Mouse (Mus musculus): ENCODE measurements around the gene Mindy1.
A peak's percentile ranks its signal among the peaks of the same experiment; 100 is the strongest.

Mindy1 gene

DNA sequence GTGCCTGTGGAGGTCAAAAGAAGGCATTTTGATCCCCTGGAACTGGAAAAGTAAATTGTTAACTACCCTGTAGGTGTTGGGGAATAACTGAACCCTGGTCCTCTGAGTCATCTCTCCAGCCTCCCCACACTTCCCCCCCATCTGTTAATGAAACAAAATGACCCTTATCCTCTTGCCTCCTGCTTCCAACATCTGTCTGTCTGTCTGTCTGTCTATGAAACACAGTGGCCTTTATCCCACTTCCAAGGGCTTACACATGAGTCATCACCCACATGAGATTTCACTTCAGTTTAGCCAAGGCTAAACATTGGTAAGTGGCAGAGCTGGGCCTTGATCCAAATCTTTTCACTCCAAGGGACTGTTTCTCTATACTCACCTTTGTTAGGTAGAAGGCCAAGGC is 13.3 kb upstream of the Mindy1 start:
- no peak for DNase-seq (ENCODE audit: low read depth, low spot score)

DNA sequence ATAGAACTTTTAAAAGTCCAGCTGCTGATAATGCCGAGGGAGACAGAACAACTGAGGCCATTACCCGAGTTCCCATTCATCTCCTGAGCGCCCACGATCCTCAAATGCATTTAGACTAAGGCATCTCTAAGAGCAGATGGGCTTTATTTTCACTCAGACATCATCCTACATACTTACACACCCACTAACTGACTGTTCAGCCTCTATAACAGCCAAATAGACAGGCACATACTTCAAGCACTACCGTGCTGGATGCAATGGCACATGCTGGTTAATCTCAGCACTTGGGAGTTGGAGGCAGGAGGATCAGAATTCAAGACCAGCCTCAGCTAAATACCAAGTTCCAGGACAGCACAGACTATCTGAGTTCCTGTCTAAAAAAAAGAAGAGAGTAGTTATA is 11.4 kb upstream of the Mindy1 start:
- no peak for DNase-seq (ENCODE audit: low read depth, low spot score)

DNA sequence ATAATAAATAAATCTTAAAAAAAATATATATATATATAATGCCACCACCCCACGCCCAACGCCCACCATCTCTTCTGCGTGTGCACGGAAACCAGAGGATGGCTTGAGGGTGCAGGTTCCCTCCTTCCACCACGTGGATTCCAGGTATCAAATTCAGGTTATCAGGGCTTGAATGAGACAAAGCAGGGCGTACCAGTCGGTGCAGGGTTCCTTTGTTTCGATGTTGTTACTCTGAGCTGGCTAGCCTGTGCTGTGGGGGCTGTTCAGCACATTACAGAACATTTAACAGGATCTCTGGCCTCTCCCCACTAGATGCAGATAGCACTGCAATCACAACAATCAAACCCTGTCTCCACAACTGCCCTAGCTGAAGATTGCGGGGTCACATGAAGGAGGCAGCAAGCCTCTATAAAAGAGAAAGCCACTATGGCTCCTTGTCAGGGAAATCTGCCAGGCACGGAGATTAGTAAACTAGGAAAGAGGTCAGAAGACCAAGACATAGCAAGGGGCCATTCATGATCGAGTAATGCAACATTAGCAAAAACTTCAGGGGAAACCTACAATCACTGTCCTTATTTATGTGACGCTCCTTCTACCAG is 10.3 kb upstream of the Mindy1 start:
- DNase-seq (ENCODE audit: low read depth, low spot score) = peak; percentile 97

DNA sequence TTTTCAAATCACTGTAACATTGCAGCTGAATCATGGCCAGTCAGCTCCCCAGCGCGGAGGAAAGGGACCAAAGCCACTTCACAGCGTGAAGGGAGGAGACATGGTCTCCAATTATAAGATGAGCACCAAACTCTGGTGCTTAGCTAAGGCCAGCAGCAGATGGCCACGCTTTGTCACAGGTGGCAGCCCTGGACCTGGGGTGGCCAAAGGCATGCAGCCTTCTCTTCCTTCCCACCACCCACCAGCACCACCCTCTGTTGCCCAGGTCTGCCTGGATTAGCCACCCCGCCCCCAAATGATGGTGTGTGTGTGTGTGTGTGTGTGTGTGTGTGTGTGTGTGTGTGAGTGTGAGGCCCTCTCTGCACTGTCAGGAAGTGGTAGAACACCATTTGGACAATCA is 7.7 kb upstream of the Mindy1 start:
- no peak for DNase-seq (ENCODE audit: low read depth, low spot score)

DNA sequence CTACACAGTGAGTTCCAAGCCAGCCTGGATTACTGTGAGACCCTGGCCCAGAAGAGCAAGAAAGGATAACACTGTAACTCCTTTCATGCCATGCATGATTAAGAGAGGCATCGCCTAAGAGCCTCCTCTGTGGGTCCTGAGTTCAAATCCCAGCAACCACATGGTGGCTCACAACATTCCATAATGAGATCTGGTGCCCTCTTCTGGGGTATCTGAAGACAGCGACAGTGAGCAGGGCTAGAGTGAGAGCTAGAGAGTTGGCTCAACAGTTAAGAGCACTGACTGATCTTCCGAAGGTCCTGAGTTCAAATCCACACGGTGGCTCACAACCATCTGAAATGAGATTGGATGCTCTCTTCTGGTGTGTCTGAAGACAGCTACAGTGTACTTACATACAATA is 6.7 kb upstream of the Mindy1 start:
- DNase-seq (ENCODE audit: low read depth, low spot score) = peak; percentile 34

DNA sequence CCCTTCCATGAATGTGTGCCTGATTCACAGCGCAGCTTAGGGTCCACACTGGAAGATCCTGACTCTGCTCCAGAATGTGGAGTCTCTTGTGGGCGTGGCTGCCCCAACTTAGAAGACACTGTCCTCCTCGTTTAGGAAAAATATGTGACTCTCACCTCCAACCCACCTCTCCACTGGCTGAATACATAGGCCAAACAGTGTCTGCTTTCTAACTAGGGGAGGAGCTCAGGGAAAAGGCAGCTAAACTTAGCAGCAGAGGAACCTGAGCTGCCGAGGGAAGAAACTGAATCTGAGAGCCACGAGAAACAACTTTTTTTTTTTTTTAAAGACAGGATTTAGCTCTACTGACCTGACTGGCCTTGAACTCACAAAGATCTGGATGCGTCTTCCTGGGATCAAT is 6.0 kb upstream of the Mindy1 start:
- DNase-seq (ENCODE audit: low read depth, low spot score) = peak; percentile 32

DNA sequence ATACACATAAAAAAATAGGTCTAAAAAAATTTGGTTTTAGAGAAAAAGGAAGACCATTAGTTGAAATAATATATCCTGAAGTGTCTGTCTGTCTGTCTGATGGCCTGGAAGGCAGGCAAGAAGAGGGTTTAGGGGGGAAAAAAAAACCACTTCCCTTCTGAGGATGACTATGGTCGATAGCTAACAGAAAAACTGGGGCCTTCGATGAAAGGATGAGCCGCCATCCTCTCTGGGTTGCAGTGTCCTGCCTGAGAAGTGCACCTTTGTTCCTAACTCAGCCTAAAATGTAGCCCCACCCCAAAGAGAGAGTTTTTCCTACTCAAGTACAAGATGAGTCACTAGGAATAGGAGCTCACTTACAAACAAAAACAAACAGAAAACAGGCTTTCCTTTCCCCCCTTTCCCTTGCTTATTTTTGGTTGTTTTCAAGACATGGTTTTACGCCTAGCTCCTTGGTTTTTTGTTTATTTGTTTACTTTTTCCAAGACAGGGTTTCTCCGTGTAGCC is 4.7 kb upstream of the Mindy1 start:
- DNase-seq (ENCODE audit: low read depth, low spot score) = peak; percentile 50

DNA sequence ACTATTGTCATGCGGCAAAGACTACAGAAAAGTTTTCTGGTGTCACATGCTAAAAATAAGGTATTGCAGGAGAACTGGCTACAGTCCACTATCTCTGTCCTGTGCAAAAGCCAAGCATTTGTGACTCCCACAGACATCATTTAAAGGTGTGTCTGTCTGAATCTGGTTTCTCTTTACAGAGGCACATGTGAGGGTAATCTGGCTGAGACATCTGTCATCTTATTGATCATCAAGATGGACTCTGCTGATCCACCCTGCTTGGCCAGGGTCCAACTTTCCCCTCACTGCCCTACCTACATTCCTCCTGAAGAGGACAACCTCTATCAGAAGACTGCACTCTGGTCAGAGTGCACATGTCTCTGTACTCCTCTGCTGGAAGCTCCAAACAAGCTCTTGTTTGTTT is 4.0 kb upstream of the Mindy1 start:
- peak; percentile 72 for DNase-seq (ENCODE audit: low read depth, low spot score)

DNA sequence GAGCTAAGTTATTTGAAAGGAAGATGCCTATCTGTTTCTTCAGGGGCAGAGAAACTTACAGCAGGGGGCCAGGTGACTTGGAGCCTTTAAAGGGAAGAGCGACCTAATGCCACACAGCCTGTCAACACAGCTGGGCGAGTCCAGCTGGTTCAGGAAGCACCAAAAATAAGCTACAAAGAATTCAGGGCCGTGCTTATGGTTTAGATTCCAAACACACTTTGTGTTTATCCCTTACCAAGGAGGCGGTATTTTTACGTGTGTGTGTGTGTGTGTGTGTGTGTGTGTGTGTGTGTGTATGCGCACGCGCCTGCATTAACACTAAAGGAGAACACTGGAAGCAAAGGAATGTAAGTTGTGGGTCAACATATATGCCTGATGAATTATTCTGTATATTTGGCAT is 398 bp upstream of the Mindy1 start:
- no peak for DNase-seq (ENCODE audit: low read depth, low spot score)

DNA sequence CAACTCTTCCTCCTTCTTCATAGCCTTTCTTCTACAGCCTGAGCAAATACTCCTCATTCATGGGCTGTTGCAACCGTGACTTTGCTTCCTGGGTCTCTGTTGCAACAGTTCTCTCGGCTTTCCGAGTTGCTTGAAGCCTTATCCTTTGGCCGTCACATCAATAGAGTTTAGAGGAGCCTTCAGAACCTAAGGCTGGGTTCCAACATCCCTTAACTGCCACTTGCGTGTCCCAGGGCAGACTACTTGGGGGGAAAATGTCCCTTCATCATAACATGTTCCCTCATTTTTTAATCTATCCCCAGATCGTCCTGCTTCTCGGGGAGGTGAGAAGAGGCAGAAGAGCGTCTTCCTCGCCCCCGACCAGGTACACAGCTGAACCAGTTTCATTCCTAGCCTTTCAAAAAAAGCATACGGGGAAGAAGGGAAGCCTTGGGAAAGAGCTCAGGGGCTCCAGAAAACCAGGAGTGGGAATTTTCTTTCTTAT is 1.3 kb downstream of the Mindy1 start:
- no peak for DNase-seq (ENCODE audit: low read depth, low spot score)

DNA sequence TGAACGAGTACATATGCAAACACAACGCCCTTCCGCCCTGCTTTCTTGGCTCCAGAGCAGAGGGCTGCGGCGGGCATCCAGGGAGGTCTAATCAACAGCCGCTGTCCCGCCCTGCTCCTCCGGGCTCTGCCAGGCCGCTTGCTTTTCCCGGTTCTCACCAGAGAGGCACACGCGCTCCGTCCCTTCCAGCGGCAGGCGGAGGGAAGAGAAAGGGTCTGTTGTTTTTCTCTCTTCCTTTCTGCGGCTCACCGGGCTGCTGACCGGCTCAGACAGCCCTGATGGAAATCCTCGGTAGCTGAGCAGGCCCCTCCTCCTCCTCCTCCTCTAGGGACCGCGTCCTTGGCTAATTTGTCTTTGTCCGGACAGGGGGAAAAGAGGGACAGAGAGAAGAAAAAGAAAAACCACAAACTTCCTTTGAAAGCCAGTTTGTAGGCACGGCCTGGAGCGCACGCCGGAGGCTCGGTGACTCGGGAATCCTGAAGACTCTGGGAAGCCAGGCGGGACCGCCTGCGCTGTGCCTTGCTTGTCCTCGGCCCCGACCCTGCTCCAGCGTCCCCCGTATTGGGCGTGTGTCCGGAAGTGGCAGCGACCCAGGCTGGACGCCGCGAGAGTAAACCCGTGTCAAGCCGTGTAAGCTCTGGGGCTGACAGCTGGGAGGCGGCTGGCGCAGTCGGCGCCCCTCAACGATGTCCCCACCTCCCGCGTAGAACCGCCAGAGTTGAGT is 1.9 kb downstream of the Mindy1 start:
- peak; percentile 89 for DNase-seq (ENCODE audit: low read depth, low spot score)

DNA sequence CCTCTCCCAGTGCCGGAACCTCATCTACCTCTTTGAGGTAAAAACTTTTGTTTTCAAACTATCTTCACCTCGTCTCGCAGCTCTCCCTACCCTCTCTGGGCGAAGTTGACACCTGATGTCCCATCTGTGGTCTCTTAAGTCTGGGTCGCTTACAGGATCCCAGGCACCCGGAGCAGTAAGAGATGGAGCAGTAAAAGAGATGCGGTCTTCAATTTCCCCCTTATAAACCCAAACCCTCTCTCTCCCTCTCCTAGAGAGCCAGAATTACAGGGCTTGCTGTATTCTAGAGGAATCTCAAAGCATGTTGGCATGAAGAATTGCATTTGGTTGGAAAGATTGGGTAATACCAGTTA is 2.4 kb downstream of the Mindy1 start:
- DNase-seq (ENCODE audit: low read depth, low spot score) = no peak

DNA sequence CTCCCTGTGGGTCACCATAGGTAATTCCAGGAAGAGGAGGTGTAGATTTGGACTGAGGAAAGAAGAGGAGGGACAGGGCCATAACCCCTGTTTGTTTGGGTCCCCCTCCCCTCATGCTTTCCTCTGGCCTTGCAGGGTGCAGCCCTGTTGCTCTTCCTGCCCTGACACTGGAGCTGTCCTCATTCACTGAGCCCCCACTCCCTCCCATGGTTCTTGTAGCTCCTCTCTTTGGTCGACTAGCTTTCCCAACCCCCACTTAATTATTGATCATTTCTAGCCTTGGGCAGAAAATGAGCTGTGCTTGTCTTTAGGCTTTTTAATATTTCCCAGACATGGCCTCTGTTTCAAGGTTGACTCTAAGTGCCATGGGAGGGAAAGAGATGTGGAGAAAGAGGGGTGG is 2.9 kb downstream of the Mindy1 start:
- no peak for DNase-seq (ENCODE audit: low read depth, low spot score)

DNA sequence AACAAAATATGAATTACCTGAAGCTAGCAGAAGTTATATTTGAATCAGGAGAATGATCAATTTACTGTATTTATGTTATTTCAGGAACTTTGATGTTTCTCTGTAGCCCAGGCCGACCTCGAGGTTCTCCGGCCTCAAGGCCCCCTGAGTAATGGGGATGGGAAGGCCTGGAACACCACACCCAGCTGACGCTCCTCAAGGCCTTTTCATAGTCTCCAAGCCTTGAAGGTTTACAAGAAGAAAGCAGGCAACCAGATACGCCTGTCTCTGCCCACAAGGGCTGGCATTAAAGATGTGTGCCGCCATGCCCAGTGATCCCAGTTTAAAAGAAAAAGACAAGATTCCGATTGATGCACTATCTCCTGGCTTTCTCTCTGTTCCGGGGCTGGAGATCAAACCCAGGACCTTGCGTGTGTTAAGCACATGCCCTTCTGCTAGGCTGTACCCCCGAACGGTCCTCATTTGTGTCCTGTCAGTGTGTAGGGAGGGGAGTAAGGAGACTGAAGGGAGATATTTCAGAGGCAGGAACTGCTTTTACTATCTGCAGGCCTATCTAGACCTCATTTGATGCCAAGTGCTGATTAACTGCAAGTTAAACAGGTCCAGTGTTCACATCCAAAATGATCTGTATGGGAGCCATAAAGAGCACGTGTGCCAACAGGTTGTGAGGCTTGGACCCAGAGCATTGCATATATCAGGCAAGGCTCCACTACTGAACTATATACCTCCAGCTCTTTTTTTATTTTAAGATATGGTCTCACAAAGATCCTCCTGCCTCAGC is 3.5 kb downstream of the Mindy1 start:
- DNase-seq (ENCODE audit: low read depth, low spot score) = no peak

DNA sequence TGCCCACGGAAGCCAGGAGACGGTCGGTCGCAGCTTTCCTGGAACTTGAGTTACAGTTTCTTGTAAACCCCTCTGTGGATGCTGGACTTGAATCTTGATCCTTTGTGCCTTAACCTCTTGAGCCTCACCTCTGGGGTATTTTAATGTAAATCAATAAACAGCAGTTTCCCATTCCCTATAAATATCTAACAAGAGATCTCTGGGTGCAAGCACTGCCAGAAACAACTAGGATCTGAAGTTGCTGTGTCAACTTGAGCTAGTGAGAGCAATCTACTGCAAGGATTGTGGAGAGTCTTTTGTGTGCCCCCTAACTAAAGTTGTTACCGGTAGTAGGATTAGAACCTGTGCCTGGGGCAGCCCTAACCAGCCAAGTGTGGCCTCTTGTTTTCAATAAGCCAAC is 4.2 kb downstream of the Mindy1 start:
- no peak for DNase-seq (ENCODE audit: low read depth, low spot score)

DNA sequence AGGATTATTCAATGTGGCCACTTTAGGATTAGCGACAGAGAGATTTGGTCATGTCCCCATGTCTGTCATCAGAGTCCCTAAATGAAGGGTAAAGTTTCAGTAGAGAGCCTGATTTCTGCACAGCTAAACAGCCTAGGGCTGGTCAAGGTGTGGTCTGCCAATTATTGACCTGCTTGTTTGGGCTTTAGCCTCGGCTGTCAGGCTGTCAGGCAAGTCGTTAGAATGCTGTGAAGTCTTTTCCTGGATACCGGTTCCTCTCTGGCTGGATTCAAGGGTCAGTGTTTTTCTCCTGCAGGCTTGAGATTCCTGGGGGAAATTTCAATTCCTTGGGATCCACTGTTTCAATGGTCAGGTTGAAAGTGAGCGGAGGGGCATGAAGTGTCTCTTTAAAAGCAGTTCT is 4.9 kb downstream of the Mindy1 start:
- DNase-seq (ENCODE audit: low read depth, low spot score) = no peak

DNA sequence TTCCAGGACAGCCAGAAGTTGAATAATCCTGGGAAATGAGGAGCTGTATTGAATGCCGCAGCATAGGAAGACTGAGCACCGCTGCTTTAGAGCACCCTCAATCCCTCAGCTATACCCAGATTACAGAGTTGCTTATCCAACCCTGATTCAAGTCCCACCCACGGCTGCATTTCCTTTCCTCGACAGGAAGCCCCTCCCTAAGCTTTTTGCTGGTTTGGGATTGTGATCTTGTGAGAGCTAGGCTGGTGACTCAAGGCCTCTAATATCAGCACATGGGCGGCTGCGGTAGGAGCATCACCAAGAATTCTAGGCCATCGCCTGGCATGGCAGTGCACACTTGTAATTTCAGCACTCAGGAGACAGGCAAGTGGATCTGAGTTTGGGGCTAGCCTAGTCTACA is 5.4 kb downstream of the Mindy1 start:
- peak; percentile 88 for DNase-seq (ENCODE audit: low read depth, low spot score)

DNA sequence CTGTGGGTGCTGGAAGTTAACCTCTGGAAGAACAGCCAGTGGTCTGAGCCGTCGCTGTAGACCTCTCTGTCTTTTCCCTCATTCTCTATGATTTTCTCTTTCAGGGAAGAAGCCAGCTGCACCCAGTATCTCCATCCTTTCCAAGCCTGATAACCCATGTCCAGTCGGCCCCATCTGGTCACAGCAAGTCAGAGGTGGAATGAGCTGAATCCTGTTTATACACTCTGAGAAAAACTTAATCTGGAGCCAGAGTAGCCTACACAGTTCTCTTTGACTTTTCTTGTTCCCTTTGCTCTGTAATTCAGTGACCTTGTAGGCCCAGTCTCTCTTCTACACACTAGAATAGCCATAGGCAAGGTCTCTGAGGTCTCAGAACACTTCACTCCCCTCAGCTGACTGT is 6.4 kb downstream of the Mindy1 start:
- DNase-seq (ENCODE audit: low read depth, low spot score) = no peak

DNA sequence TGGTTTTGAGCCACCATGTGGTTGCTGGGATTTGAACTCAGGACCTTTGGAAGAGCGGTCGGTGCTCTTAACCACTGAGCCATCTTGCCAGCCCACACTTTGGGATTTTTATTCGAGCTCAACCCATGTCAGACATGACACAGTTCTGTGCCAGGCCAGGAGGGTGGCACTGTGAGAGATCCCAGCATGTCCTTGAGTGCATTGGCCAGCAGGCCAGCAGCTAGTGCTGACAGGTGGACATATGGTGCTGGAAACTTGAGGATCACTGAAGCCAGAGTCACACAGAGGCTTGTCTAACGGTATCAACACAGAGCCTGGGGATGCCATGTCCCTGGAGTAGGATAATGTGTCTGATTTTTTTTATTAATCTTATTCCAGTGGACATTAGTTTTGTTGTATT is 8.3 kb downstream of the Mindy1 start:
- no peak for DNase-seq (ENCODE audit: low read depth, low spot score)

DNA sequence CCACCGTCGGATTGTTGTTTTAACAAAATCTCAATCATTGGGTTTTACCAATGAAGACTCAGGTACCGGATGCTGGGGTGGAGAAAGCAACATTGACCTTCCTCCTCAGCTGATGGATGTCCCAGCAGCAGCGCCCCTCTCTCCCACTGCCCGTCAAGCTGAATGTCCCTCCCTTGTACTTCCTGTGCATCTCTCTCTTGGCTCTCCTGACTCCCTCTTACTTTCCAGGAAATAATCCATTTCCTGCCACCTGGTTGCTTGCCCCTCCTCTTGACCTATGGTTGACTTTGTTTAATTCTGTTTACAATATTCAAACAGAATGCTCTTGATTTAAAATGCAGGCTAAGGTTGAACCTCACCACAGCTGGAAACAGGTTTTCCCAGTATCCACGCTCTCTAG is 9.0 kb downstream of the Mindy1 start:
- peak; percentile 95 for DNase-seq (ENCODE audit: low read depth, low spot score)

DNA sequence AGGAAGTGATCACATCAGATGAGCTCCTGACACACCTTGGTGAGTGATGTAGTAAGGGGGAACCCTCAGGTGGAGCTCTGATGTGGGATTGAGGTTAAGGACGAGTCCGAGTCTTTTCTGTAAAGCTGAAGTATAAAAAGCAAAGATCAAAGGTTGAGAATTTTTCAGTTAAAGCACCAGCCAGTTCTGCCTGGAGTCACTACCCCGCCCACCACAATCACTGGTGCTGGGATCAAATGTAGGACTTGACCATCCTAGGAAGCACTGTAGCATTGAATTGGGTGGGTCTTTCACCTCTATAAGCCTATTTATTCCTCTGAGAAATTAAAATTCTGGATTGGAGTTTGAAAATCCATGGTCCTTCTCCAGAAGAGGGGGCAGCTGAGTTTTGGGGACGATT is 9.9 kb downstream of the Mindy1 start:
- DNase-seq (ENCODE audit: low read depth, low spot score) = no peak

DNA sequence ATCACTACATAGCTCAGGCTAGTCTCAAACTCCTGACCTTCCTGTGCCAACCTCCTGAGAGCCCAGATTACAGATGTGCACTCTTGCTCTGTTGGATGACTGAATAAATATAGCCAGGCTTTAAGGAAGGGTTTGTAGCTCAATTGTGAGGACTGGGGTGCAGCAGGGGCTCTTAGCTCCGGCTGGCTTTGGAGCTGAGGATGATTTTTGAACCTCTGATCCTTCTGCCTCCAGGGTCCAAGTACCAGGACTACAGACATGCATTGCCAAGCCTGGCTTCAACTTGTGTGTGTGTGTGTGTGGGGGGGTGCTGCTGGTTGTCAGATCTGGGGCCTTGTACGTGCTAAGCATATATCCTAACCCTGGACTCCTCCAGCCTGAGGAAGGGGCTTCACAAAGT is 11.8 kb downstream of the Mindy1 start:
- no peak for DNase-seq (ENCODE audit: low read depth, low spot score)

DNA sequence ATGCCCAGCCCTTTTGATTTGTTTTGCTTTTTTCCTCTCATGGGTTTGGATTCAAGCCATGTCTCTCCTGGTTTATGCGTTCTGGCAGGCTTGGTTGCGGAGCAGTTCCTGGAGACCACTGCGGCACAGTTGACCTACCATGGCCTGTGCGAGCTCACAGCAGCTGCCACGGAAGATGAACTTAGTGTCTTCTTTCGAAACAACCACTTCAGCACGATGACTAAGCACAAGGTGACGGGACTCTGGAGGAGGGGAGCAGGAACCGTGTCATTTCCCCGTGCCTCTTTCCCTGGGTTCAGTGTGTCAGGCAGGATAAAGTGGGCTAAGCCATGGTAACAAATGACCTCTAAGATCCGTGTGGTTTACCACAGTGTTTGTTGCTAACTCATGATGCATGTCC is 12.4 kb downstream of the Mindy1 start:
- DNase-seq (ENCODE audit: low read depth, low spot score) = no peak
